Mouse (Mus musculus) spleen, postnatal 36 days (tissue): ENCODE results near the gene Tanc1.

Experiments used
- DNase-seq, 2 experiments: peaks; one replicate each; pipeline ENCODE4 v3.0.0; 2022; ENCODE audit warnings: low spot score in 2 of 2, mixed read lengths in 1 of 2

The Tanc1 gene

DNA sequence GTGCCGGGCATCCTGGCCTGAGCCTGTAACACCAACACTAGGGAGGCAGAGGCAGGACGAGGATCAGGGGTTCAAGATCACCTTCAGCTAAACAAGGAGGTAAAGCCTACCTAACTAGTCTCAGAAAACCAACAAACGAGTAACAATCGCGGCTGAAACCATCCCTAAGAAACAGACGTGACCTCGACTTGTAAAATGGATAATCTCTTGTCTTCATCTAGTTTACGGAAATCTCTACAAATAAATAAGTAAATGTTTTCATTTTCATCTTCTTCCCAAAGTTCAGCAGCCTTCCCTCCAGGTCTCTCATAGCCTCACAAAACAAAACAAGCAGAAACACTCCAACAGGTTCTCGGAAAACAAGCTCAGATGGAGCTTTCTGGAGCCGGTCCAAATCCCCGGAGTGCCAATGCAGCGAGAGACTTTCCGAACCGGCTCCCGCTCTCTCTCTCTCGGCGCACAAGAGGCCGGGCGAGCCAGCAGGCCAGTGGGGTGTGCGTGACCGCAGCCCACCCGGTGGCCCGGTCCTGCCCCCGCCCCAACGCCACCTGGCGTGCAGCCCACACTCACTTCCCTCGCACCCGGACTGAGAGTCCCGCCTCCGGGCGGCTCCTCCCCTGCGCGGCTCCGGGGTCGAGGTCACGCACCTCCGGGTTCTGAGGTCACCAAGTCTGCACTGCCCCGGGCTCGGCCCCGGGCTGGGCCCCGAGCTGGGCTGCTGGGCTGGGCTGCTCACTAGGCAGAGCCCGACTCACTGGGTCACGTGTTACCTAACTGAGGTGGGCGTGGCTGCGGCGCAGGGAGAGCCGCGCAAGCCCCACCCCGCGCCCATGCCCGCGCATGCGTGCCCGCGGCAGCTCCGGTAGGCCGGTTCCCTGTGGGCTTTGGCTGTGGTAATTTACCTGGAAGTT, 270.2 kb downstream of the Tanc1 start, which contains the start of gene Wdsub1:
TSS of gene Wdsub1 (minus strand) at position 761 of the 911 bp plus-strand sequence.
- peak; percentile 93 to 94 for DNase-seq

DNA sequence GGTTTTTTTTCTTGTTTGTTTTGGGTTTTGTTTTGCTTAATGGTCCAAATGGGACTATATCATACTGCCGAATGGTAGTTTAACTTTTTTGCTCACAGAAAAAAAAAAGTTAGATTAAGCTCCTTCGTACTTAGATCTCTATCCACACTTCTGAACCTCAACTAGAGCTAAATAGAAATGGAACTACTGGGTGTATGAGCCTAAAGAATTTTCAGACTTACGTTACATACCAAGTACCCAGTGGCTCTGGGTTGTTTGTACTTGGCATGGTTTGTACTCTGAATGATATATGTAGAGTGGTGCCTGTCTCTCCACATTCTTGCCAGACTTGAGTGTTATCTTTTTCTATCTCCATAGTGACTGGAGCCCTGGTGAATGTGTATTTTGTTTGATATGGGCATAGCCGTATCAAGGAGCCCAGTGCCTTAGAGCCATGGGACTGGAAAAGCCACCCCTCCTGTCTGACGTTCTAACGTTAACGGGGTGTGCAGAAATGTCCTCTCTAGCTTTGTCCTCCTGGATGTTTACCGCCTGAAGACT, 271.0 kb downstream of the Tanc1 start:
- peak in 1 of 2 experiments; percentile 22 for DNase-seq

GRCm38 (mm10) chr2:59889699-59890098, 277.9 kb downstream of the Tanc1 start:
- peak in 1 of 2 experiments; percentile 24 for DNase-seq
